Mouse (Mus musculus) bone marrow macrophage, adult 2 months (primary cell): Measurements from ENCODE around the gene Lyrm7.

Experiments used
- CTCF ChIP-seq: IDR thresholded peaks from 2 replicates; pipeline ENCODE4 v1.5.1; 2012; ENCODE audit warnings: low read depth, mild to moderate bottlenecking, low read length, moderate library complexity
- POLR2A ChIP-seq: IDR thresholded peaks from 2 replicates; pipeline ENCODE4 v1.6.1; 2012; ENCODE audit warnings: mild to moderate bottlenecking, low read depth, low read length, borderline replicate concordance

DNA sequence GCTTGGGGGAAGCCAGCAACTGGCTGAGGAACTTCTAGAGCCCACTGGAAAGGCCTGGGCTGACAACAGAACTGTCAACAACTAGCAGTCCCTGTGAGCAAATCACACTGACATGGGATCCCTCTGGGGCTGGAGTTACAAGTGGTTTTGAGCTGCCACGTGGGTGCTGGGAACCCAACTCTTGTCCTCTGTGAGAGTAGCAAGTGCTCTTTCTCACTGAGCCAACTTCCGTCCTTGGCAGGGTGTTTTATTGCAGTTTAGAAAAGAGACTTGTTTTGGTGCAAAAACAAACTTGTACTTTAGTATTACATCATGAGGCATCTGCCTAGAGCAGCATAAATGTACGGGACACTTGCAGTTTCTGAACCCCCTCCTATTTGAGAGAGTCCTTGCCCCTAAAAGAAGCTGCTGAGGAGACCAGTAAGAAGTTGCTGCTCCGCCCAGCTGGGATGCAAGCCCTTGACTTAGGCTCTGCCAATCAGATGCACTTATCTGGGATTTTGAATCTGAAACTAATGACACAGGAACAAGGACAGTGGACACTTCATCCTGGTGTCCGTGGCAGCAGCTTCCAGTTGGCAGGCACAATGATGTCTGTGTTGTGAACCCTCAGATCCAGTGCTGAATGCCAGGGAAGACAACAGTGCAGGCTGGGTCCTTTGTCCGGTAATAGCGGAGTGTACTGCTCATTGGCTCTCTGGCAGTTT, 11.3 kb upstream of the Lyrm7 start:
- TF ChIP-seq POLR2A (no peak), CTCF (no peak)
